Mouse (Mus musculus): Measurements from ENCODE around the gene Ilkap. TPM values are rescaled to one million over a fixed set of nuclear protein-coding genes. Genes with fewer than 3 reads are reported as not detected.

Ilkap gene
- total and polyA plus RNA-seq, 2 experiments from 2014 or later, result 58.5 to 116 TPM

DNA sequence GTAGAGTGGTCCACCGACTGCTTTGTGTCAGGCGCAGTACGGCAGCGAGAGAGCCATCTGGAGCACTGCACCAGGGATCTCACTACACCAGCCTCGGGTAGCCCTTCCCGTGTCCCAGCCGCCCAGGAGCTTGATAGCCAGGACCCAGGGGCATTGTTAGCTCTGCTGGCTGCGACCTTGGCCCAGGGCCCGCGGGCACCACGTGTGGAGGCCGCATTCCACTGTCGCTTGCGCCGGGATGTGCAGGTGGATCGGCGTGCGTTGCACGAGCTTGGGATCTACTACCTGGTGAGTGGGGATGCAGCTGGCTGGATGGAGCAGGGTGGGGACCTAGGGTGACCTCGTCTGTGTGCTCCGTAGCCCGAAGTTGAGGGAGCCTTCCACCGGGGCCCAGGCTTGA lies 28.6 kb downstream of the Ilkap start:
- Histone ChIP-seq H3K27me3 (ENCODE audit: insufficient read depth, low read length) (0 out of 2 replicates have a peak, but pooled peaks cover 3% of the 10 kb centered on the region), H3K4me3 (ENCODE audit: low read depth, low read length) (no peak overlapping the region), H3K9me3 (ENCODE audit: low read length) (no peaks in the 10 kb centered on the region), H3K36me3 (ENCODE audit: insufficient read depth, low read length) (peaks cover 44% of the 10 kb centered on the region), H3K4me2 (ENCODE audit: low read depth, low read length, poor library complexity, severe bottlenecking) (no peak overlapping the region), H3K9ac (replicated peaks; ENCODE audit: low read length, poor library complexity, severe bottlenecking) (no peak overlapping the region), H3K27ac (ENCODE audit: low read depth, low read length) (no peak overlapping the region), H3K4me1 (ENCODE audit: insufficient read depth, low read length) (peaks cover 3% of the 10 kb centered on the region; the same call in 1 of the 2 replicates)
- ATAC-seq (ENCODE audit: low FRiP score) (no peak), DNase-seq (ENCODE audit: low spot score) (no peak)
- WGBS, result 89% methylated on average over 23 of the region's 23 CpGs
- TF ChIP-seq CTCF (IDR thresholded peaks at IDR 0.05), result no peak

GRCm38 (mm10) chr1:91369408-91369807 lies 29.2 kb downstream of the Ilkap start:
- H3K27me3 ChIP-seq (ENCODE audit: insufficient read depth, low read length), result 0 out of 2 replicates have a peak, but pooled peaks cover 3% of the 10 kb centered on the region
- H3K36me3 ChIP-seq (ENCODE audit: insufficient read depth, low read length), result peaks cover 39% of the 10 kb centered on the region
- H3K9ac ChIP-seq (replicated peaks; ENCODE audit: low read length, poor library complexity, severe bottlenecking), result no peak overlapping the region
- WGBS, result 75% methylated on average over 4 of the region's 4 CpGs
- no peak overlapping the region for H3K4me2 ChIP-seq (ENCODE audit: low read depth, low read length, poor library complexity, severe bottlenecking)
- no peak for ATAC-seq (ENCODE audit: low FRiP score)
- peaks cover 3% of the 10 kb centered on the region; the same call in 1 of the 2 replicates for H3K4me1 ChIP-seq (ENCODE audit: insufficient read depth, low read length)
- no peak for DNase-seq (ENCODE audit: low spot score)
- no peak for TF ChIP-seq CTCF (IDR thresholded peaks at IDR 0.05)
- no peak overlapping the region for H3K4me3 ChIP-seq (ENCODE audit: low read depth, low read length)
- H3K9me3 ChIP-seq (ENCODE audit: low read length), result no peaks in the 10 kb centered on the region
- H3K27ac ChIP-seq (ENCODE audit: low read depth, low read length), result no peak overlapping the region

GRCm38 (mm10) chr1:91367295-91367694 lies 31.3 kb downstream of the Ilkap start:
- H3K9me3 ChIP-seq (ENCODE audit: low read length), result no peaks in the 10 kb centered on the region
- H3K4me1 ChIP-seq (ENCODE audit: insufficient read depth, low read length), result peaks cover 3% of the 10 kb centered on the region; the same call in 1 of the 2 replicates
- WGBS, result 93% methylated on average over 3 of the region's 3 CpGs
- DNase-seq (ENCODE audit: low spot score) (no peak), ATAC-seq (ENCODE audit: low FRiP score) (no peak)
- H3K4me2 ChIP-seq (ENCODE audit: low read depth, low read length, poor library complexity, severe bottlenecking), result no peak overlapping the region
- H3K36me3 ChIP-seq (ENCODE audit: insufficient read depth, low read length), result peaks cover 18% of the 10 kb centered on the region
- H3K27me3 ChIP-seq (ENCODE audit: insufficient read depth, low read length), result 0 out of 2 replicates have a peak, but pooled peaks cover 3% of the 10 kb centered on the region
- H3K27ac ChIP-seq (ENCODE audit: low read depth, low read length), result no peak overlapping the region
- H3K4me3 ChIP-seq (ENCODE audit: low read depth, low read length), result no peak overlapping the region
- TF ChIP-seq CTCF (IDR thresholded peaks at IDR 0.05), result no peak
- H3K9ac ChIP-seq (replicated peaks; ENCODE audit: low read length, poor library complexity, severe bottlenecking), result no peak overlapping the region

DNA sequence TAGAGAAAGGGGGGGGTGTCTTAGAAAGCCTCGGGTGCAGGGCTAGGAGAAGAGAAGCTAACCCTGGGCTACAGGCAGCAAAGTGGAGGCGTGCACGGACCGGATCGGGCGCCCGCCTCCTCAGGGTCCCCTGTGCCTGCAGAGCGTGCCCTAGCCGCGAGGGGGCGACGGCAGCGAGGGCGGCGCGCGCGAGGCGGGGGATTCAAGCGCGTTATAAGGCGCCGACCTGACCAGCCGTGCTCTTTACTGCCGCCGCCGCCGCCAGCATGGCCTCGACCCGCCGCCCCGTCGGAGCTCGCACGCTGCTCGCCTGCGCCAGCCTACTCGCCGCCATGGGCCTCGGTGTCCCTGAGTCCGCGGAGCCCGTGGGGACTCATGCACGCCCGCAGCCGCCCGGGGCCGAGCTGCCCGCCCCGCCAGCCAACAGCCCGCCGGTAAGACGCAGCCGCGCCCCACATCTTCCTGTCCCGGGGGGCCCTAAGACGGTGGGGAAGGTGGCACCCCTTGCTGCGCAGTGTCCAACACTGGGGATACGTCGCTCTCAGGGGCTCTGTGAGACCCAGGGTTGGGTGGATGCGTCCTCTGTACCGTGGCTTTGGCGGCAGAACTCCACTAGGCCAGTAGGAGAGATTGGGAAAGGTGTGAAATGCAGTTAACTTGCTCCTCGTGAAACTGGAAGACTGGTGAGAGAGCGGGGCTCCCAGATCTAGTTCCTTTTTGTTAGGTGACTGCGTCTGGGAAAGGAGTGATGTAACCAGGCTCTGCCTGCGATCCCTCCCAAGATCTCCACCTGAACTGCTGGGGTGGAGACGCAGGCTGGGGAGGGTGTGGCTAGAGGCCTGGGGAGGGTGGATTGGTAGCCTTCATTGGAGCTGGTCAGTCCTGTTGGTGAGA lies 32.2 kb downstream of the Ilkap start, which contains the start of gene Erfe:
Gene Erfe (plus strand): TSS at position 216 of the 894 bp plus-strand sequence.
- peaks cover 10% of the 10 kb centered on the region; the same call in 1 of the 2 replicates for H3K36me3 ChIP-seq (ENCODE audit: insufficient read depth, low read length)
- ATAC-seq (ENCODE audit: low FRiP score), result no peak; the same call in 1 of the 2 replicates
- peaks cover 3% of the 10 kb centered on the region; the same call in 1 of the 2 replicates for H3K4me1 ChIP-seq (ENCODE audit: insufficient read depth, low read length)
- 0 out of 2 replicates have a peak, but pooled peaks cover 3% of the 10 kb centered on the region for H3K27me3 ChIP-seq (ENCODE audit: insufficient read depth, low read length)
- H3K27ac ChIP-seq (ENCODE audit: low read depth, low read length), result no peak within 1 kb of the TSS
- peak; percentile 35 for DNase-seq (ENCODE audit: low spot score)
- H3K9ac ChIP-seq (replicated peaks; ENCODE audit: low read length, poor library complexity, severe bottlenecking), result peak within 1 kb of the TSS; percentile 48; the same call in 1 of the 2 replicates
- WGBS, result 1% methylated on average over 62 of the region's 68 CpGs
- H3K9me3 ChIP-seq (ENCODE audit: low read length), result no peaks in the 10 kb centered on the region
- H3K4me2 ChIP-seq (ENCODE audit: low read depth, low read length, poor library complexity, severe bottlenecking), result peak within 1 kb of the TSS; percentile 61
- H3K4me3 ChIP-seq (ENCODE audit: low read depth, low read length), result peak within 1 kb of the TSS; percentile 32
- TF ChIP-seq CTCF (IDR thresholded peaks at IDR 0.05), result peak; percentile 68

DNA sequence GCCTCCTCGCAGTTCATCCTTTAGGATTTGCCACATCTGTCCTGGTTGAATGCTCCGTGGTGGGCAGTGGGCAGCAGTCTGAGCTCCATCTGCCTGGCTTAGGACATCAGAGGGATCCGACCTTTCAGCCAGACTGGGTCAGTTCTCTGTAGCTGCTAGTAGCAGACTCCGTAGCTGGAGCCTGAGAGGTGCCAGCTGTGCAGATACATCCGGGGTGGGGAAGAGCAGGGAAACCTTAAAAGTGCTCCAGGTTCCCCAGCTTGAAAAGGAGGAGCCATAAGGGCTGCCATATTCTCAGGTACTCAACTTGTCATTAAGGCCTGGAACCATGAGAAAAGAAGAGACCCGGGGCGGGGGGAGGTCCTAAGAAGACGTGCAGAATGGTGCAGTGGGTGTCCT lies 32.8 kb downstream of the Ilkap start:
- Histone ChIP-seq H3K36me3 (ENCODE audit: insufficient read depth, low read length) (peaks cover 6% of the 10 kb centered on the region; the same call in 1 of the 2 replicates), H3K27me3 (ENCODE audit: insufficient read depth, low read length) (0 out of 2 replicates have a peak, but pooled peaks cover 3% of the 10 kb centered on the region), H3K4me2 (ENCODE audit: low read depth, low read length, poor library complexity, severe bottlenecking) (peak overlapping the region; percentile 61), H3K9me3 (ENCODE audit: low read length) (no peaks in the 10 kb centered on the region), H3K4me3 (ENCODE audit: low read depth, low read length) (peak overlapping the region; percentile 32; the same call in 1 of the 2 replicates), H3K9ac (replicated peaks; ENCODE audit: low read length, poor library complexity, severe bottlenecking) (no peak overlapping the region), H3K4me1 (ENCODE audit: insufficient read depth, low read length) (peaks cover 3% of the 10 kb centered on the region; the same call in 1 of the 2 replicates), H3K27ac (ENCODE audit: low read depth, low read length) (no peak overlapping the region)
- DNase-seq (ENCODE audit: low spot score) (no peak), ATAC-seq (ENCODE audit: low FRiP score) (no peak; the same call in 1 of the 2 replicates)
- no peak for TF ChIP-seq CTCF (IDR thresholded peaks at IDR 0.05)
- WGBS, result 29% methylated on average over 8 of the region's 8 CpGs

Measured in midbrain, postnatal 0 days (tissue).